Mouse (Mus musculus): ENCODE measurements around the gene Hras. TPM values are rescaled to one million over a fixed set of nuclear protein-coding genes. Genes with fewer than 3 reads are reported as not detected.

The Hras gene
- polyA plus RNA-seq, 1 experiment from 2014 or later: 166 TPM

GRCm38 (mm10) chr7:141206182-141206937, 12.6 kb upstream of the Hras start:
- H3K27ac ChIP-seq (ENCODE audit: low read depth, low read length): no peak overlapping the region
- H3K9me3 ChIP-seq (ENCODE audit: control insufficient read depth, low read length): no peaks in the 10 kb centered on the region
- no peaks in the 10 kb centered on the region for H3K27me3 ChIP-seq (ENCODE audit: control insufficient read depth, insufficient read depth, low read length)
- H3K4me2 ChIP-seq (ENCODE audit: low read depth, low read length): no peak overlapping the region
- no peaks in the 10 kb centered on the region for H3K36me3 ChIP-seq (ENCODE audit: control insufficient read depth, insufficient read depth, low read length)
- no peak overlapping the region for H3K9ac ChIP-seq (replicated peaks; ENCODE audit: low read depth, low read length)
- no peaks in the 10 kb centered on the region for H3K4me1 ChIP-seq (ENCODE audit: control insufficient read depth, insufficient read depth, low read length)
- H3K4me3 ChIP-seq (ENCODE audit: low read depth, low read length): no peak overlapping the region
- 92% methylated on average over 18 of the region's 18 CpGs for WGBS
- no peak for ATAC-seq (ENCODE audit: low read depth)

- no peak for ATAC-seq (ENCODE audit: low read depth)
- no peaks in the 10 kb centered on the region for H3K27me3 ChIP-seq (ENCODE audit: control insufficient read depth, insufficient read depth, low read length)
- no peak overlapping the region for H3K27ac ChIP-seq (ENCODE audit: low read depth, low read length)
- no peaks in the 10 kb centered on the region for H3K9me3 ChIP-seq (ENCODE audit: control insufficient read depth, low read length)
- no peak overlapping the region for H3K4me2 ChIP-seq (ENCODE audit: low read depth, low read length)
- no peaks in the 10 kb centered on the region for H3K36me3 ChIP-seq (ENCODE audit: control insufficient read depth, insufficient read depth, low read length)
- no peaks in the 10 kb centered on the region for H3K4me1 ChIP-seq (ENCODE audit: control insufficient read depth, insufficient read depth, low read length)
- no peak overlapping the region for H3K9ac ChIP-seq (replicated peaks; ENCODE audit: low read depth, low read length)
- no peak overlapping the region for H3K4me3 ChIP-seq (ENCODE audit: low read depth, low read length)
- 92% methylated on average over 5 of the region's 5 CpGs for WGBS
These were observed 11.7 kb upstream of the Hras start for GRCm38 (mm10) chr7:141205504-141205903.

- Histone ChIP-seq H3K9ac (replicated peaks; ENCODE audit: low read depth, low read length) (no peak overlapping the region), H3K4me1 (ENCODE audit: control insufficient read depth, insufficient read depth, low read length) (no peaks in the 10 kb centered on the region), H3K27me3 (ENCODE audit: control insufficient read depth, insufficient read depth, low read length) (no peaks in the 10 kb centered on the region), H3K4me3 (ENCODE audit: low read depth, low read length) (no peak overlapping the region), H3K4me2 (ENCODE audit: low read depth, low read length) (no peak overlapping the region), H3K9me3 (ENCODE audit: control insufficient read depth, low read length) (no peaks in the 10 kb centered on the region), H3K27ac (ENCODE audit: low read depth, low read length) (no peak overlapping the region), H3K36me3 (ENCODE audit: control insufficient read depth, insufficient read depth, low read length) (no peaks in the 10 kb centered on the region)
- no peak for ATAC-seq (ENCODE audit: low read depth)
- 71% methylated on average over 3 of the region's 3 CpGs for WGBS
These were observed 10.7 kb upstream of the Hras start for GRCm38 (mm10) chr7:141204546-141204945.

GRCm38 (mm10) chr7:141198121-141198520, 4.3 kb upstream of the Hras start:
- WGBS: 97% methylated on average over 4 of the region's 4 CpGs
- no peak overlapping the region for H3K4me3 ChIP-seq (ENCODE audit: low read depth, low read length)
- H3K27ac ChIP-seq (ENCODE audit: low read depth, low read length): no peak overlapping the region
- H3K27me3 ChIP-seq (ENCODE audit: control insufficient read depth, insufficient read depth, low read length): no peaks in the 10 kb centered on the region
- no peak overlapping the region for H3K4me2 ChIP-seq (ENCODE audit: low read depth, low read length)
- H3K9ac ChIP-seq (replicated peaks; ENCODE audit: low read depth, low read length): no peak overlapping the region
- H3K36me3 ChIP-seq (ENCODE audit: control insufficient read depth, insufficient read depth, low read length): no peaks in the 10 kb centered on the region
- no peaks in the 10 kb centered on the region for H3K9me3 ChIP-seq (ENCODE audit: control insufficient read depth, low read length)
- no peak for ATAC-seq (ENCODE audit: low read depth)
- H3K4me1 ChIP-seq (ENCODE audit: control insufficient read depth, insufficient read depth, low read length): peaks cover under 1% of the 10 kb centered on the region

GRCm38 (mm10) chr7:141196619-141197282, 2.9 kb upstream of the Hras start:
- no peak for ATAC-seq (ENCODE audit: low read depth)
- H3K27ac ChIP-seq (ENCODE audit: low read depth, low read length): no peak overlapping the region
- WGBS: 92% methylated on average over 8 of the region's 8 CpGs
- no peak overlapping the region for H3K9ac ChIP-seq (replicated peaks; ENCODE audit: low read depth, low read length)
- no peaks in the 10 kb centered on the region for H3K9me3 ChIP-seq (ENCODE audit: control insufficient read depth, low read length)
- peaks cover 7% of the 10 kb centered on the region for H3K36me3 ChIP-seq (ENCODE audit: control insufficient read depth, insufficient read depth, low read length)
- peaks cover 9% of the 10 kb centered on the region for H3K4me1 ChIP-seq (ENCODE audit: control insufficient read depth, insufficient read depth, low read length)
- no peak overlapping the region for H3K4me3 ChIP-seq (ENCODE audit: low read depth, low read length)
- H3K27me3 ChIP-seq (ENCODE audit: control insufficient read depth, insufficient read depth, low read length): no peaks in the 10 kb centered on the region
- H3K4me2 ChIP-seq (ENCODE audit: low read depth, low read length): no peak overlapping the region

- H3K9ac ChIP-seq (replicated peaks; ENCODE audit: low read depth, low read length): no peak overlapping the region
- peaks cover 17% of the 10 kb centered on the region for H3K36me3 ChIP-seq (ENCODE audit: control insufficient read depth, insufficient read depth, low read length)
- no peaks in the 10 kb centered on the region for H3K27me3 ChIP-seq (ENCODE audit: control insufficient read depth, insufficient read depth, low read length)
- no peak overlapping the region for H3K4me2 ChIP-seq (ENCODE audit: low read depth, low read length)
- H3K9me3 ChIP-seq (ENCODE audit: control insufficient read depth, low read length): no peaks in the 10 kb centered on the region
- WGBS: 97% methylated on average over 2 of the region's 2 CpGs
- H3K27ac ChIP-seq (ENCODE audit: low read depth, low read length): no peak overlapping the region
- ATAC-seq (ENCODE audit: low read depth): no peak
- peaks cover 9% of the 10 kb centered on the region for H3K4me1 ChIP-seq (ENCODE audit: control insufficient read depth, insufficient read depth, low read length)
- H3K4me3 ChIP-seq (ENCODE audit: low read depth, low read length): no peak overlapping the region
These were observed 1.9 kb upstream of the Hras start for GRCm38 (mm10) chr7:141195754-141196153.

GRCm38 (mm10) chr7:141194830-141195229, 1.0 kb upstream of the Hras start:
- peak overlapping the region; percentile 98 for H3K4me2 ChIP-seq (ENCODE audit: low read depth, low read length)
- peaks cover 26% of the 10 kb centered on the region for H3K36me3 ChIP-seq (ENCODE audit: control insufficient read depth, insufficient read depth, low read length)
- ATAC-seq (ENCODE audit: low read depth): peak; percentile 38; the same call in 1 of the 2 replicates
- peak overlapping the region; percentile 94 for H3K4me3 ChIP-seq (ENCODE audit: low read depth, low read length)
- no peaks in the 10 kb centered on the region for H3K27me3 ChIP-seq (ENCODE audit: control insufficient read depth, insufficient read depth, low read length)
- H3K9me3 ChIP-seq (ENCODE audit: control insufficient read depth, low read length): no peaks in the 10 kb centered on the region
- under 1% methylated on average over 28 of the region's 28 CpGs for WGBS
- peak overlapping the region; percentile 71 for H3K27ac ChIP-seq (ENCODE audit: low read depth, low read length)
- peaks cover 9% of the 10 kb centered on the region for H3K4me1 ChIP-seq (ENCODE audit: control insufficient read depth, insufficient read depth, low read length)
- H3K9ac ChIP-seq (replicated peaks; ENCODE audit: low read depth, low read length): peak overlapping the region; percentile 54

GRCm38 (mm10) chr7:141194409-141194808, 604 bp upstream of the Hras start:
- H3K4me2 ChIP-seq (ENCODE audit: low read depth, low read length): peak overlapping the region; percentile 98
- 1% methylated on average over 23 of the region's 23 CpGs for WGBS
- peaks cover 30% of the 10 kb centered on the region for H3K36me3 ChIP-seq (ENCODE audit: control insufficient read depth, insufficient read depth, low read length)
- no peak for ATAC-seq (ENCODE audit: low read depth)
- H3K27me3 ChIP-seq (ENCODE audit: control insufficient read depth, insufficient read depth, low read length): no peaks in the 10 kb centered on the region
- H3K4me1 ChIP-seq (ENCODE audit: control insufficient read depth, insufficient read depth, low read length): peaks cover 9% of the 10 kb centered on the region
- H3K27ac ChIP-seq (ENCODE audit: low read depth, low read length): peak overlapping the region; percentile 71
- no peaks in the 10 kb centered on the region for H3K9me3 ChIP-seq (ENCODE audit: control insufficient read depth, low read length)
- H3K9ac ChIP-seq (replicated peaks; ENCODE audit: low read depth, low read length): peak overlapping the region; percentile 54
- peak overlapping the region; percentile 94 for H3K4me3 ChIP-seq (ENCODE audit: low read depth, low read length)

GRCm38 (mm10) chr7:141193348-141193856, 403 bp downstream of the Hras start:
- H3K4me3 ChIP-seq (ENCODE audit: low read depth, low read length): peak overlapping the region; percentile 94
- peak; percentile 10 for ATAC-seq (ENCODE audit: low read depth)
- 3% methylated on average over 34 of the region's 43 CpGs for WGBS

More at GRCm38 (mm10) chr7:141193348-141193856, 403 bp downstream of the Hras start:
- peaks cover 31% of the 10 kb centered on the region for H3K36me3 ChIP-seq (ENCODE audit: control insufficient read depth, insufficient read depth, low read length)
- no peaks in the 10 kb centered on the region for H3K9me3 ChIP-seq (ENCODE audit: control insufficient read depth, low read length)
- peaks cover 9% of the 10 kb centered on the region for H3K4me1 ChIP-seq (ENCODE audit: control insufficient read depth, insufficient read depth, low read length)
- peak overlapping the region; percentile 89 for H3K4me2 ChIP-seq (ENCODE audit: low read depth, low read length)
- H3K27me3 ChIP-seq (ENCODE audit: control insufficient read depth, insufficient read depth, low read length): no peaks in the 10 kb centered on the region
- H3K27ac ChIP-seq (ENCODE audit: low read depth, low read length): peak overlapping the region; percentile 75
- H3K9ac ChIP-seq (replicated peaks; ENCODE audit: low read depth, low read length): peak overlapping the region; percentile 92

Measured in neural tube, embryonic 14.5 days (tissue).